Mouse (Mus musculus): Measurements from ENCODE around the gene Fam76a.

GRCm38 (mm10) chr4:132874363-132875097 lies 47.8 kb downstream of the Fam76a start:
- TF ChIP-seq POLR2A (IDR thresholded peaks at IDR 0.05; ENCODE audit: insufficient read depth, low read length) (no peak), CTCF (IDR thresholded peaks at IDR 0.05; ENCODE audit: low read depth, low read length) (no peak)

All from ES-Bruce4 (cell line).